Mouse (Mus musculus) kidney, postnatal 25 days (tissue): ENCODE measurements at regions not wholly inside any gene's neighbourhood (a gene's known extent, or its start where the extent isn't known, plus 50 kb on each side); places are given as distances from the start of the nearest gene placed in this dataset.

Experiments
- DNase-seq, 2 experiments: peaks; one replicate each; pipeline ENCODE4 v3.0.0; 2021; ENCODE audit warnings: mixed read lengths in 2 of 2

- DNase-seq: no peak
Measured at GRCm38 (mm10) chr4:89082838-89083237, 54.1 kb upstream of the Mtap start.

GRCm38 (mm10) chr4:89078485-89078884, 58.4 kb upstream of the Mtap start:
- no peak for DNase-seq

- no peak for DNase-seq
Measured at GRCm38 (mm10) chr4:89074705-89075104, 62.2 kb upstream of the Mtap start.

GRCm38 (mm10) chr4:89070430-89070829, 66.5 kb upstream of the Mtap start:
- no peak for DNase-seq

DNA sequence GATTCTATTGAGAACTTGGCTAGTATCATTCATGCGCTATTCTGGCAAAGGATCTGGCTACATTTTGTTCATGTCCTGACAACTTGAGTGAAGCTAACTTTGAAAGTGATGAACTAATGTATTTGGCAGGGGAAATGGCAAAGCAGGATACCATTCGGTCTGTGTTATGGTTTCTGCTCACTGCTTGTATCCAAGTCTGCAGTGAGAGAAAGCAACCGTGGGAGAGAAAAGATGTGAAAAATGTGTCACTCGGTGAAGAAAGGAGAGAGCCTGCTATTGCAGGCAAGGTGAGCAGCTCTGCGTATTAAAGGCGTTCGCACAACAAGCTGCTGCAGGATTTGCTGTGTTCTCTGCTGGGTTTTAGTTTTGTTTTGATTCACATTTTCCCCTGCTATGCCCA, 72.5 kb upstream of the Mtap start:
- no peak for DNase-seq

- DNase-seq: no peak
Measured at GRCm38 (mm10) chr4:89062384-89062783, 74.5 kb upstream of the Mtap start.

DNA sequence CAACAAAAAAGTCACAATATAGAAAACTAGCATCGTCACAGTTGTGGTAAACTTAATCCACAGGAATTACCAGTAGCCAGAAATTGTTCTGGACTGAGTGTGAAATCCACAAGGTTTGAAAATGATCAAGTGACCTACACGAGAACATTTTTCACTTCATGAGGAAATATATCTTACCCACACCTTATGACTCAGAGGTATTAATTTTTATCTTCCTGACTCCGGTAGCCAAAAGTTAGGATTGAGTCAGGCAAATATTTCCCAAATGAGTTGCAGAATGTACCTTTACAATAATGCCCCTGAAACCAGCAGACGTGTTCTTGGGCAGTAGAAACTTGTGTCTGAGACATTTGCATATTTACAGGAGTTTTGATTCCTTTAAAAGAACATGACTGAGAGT, 75.3 kb upstream of the Mtap start:
- DNase-seq: no peak

DNA sequence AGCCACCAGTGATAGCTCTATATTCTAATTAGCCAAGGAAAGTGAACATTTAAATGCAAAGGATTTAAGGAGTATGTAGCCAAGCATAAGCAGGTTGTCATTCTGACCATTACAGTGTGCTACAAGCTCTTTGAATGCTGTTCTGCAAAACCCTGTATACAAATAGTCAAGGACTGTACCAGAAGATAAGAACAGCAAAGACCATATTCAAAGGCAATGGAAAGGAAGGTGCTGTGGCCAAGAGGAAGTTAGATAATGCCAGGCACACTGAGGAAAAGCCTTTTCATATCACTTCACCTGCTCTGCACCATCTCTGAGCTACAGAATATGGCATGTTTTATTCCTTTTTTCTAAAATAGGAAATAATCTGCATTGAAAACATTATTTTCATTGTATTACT, 79.3 kb upstream of the Mtap start:
- DNase-seq: no peak

- no peak for DNase-seq
Measured at GRCm38 (mm10) chr4:89057135-89057534, 79.8 kb upstream of the Mtap start.

DNA sequence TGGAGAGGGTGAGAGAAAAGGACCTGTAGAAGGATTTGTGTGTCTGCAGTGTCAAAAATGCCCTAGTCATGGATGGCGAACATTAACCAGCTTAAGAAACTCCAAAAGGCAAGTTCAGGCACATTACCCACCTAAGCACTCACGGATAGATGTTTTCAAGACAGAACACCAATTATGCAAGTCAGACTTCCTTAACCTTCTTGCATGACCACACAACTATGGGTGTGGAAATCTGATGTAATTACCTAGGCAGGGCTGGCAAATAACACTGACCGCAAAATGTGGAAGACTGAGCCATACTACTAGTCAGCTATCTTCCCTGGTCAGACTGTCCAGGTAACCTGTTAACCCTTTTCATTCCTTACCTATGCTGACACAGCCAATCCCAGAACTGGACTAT, 81.0 kb upstream of the Mtap start:
- DNase-seq: no peak

- no peak for DNase-seq
Measured at GRCm38 (mm10) chr4:89053606-89054005, 83.3 kb upstream of the Mtap start.

DNA sequence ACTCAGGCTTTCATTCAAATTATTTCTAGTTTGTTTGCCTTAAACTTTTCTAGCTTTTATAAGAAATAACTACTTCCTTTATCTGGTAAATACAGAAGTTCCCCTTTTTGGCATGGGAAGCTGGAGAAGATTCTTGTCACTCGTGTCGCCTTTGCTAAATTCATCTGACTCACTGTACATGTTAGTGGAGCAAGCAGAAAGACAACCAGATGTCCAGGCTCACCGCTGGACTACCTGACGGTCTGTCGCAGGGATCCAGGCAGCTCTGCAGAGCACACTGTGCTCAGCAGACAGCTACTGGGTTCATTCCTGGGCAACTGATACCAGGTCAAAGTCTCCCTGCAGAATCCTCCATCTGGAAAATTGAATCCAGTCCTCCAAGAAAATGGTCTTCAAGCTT, 85.0 kb upstream of the Mtap start:
- DNase-seq: no peak

GRCm38 (mm10) chr4:89050551-89051199, 86.2 kb upstream of the Mtap start:
- DNase-seq: no peak

DNA sequence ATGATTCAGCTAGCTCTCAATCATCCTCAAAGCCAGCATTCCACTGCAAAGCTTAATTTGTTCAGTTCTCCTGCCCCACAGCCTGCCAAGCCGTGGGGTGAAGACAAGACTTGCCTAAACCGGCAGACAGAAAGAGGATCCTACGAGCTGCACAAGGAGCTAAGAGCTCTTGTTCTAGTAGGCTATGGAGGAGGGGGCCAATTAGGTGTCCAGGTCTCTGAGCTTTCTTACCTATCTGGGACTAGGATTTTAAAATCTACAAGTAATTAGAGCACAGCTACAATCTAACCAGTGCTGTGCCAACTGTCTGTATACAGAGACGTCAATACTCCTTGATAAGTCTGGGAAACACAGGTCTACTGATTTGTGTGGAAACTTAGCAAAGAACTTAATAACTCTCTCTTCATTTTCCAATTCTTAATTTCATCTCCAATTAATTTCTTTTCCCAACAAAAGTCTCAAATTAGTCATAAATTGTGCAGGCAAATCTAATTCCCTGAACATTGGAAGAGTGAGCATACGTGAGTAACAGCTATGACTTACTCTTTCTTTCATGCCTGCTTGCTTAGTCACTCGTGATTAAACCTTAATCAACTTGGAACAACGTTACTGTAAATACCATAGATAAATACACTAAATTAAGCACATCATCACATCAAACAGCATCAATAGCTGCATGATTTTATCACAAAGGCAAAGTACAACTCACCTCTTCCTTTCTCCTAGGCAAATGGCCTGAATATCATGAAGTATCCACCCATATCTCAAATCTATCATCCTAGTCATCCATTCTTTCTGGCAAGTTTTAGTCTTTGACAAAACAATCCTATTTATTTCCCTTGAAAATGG, 87.1 kb upstream of the Mtap start:
- no peak for DNase-seq

GRCm38 (mm10) chr4:89044516-89044915, 92.4 kb upstream of the Mtap start:
- no peak for DNase-seq

GRCm38 (mm10) chr4:89043982-89044381, 92.9 kb upstream of the Mtap start:
- DNase-seq: no peak

- DNase-seq: no peak
Measured at GRCm38 (mm10) chr4:89040856-89041255, 96.1 kb upstream of the Mtap start.

DNA sequence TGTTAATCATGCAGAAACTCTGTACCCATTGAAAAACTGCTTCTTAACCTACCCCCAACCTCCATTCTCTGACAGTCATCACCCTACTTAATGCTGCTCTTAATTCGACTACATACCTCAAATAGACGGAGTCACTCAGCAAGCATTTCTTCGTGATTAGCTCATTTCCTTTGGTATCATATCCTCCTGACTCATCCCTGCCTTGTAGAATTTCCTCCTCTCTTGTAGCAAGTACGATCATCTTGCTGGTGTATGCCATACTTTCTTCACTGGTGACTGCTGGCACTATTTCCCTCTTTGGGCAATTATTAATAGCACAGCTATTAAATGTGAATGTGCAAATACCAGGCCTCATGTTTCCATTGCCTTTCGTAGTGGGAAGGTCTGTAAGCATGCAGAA, 98.0 kb upstream of the Mtap start:
- DNase-seq: no peak

DNA sequence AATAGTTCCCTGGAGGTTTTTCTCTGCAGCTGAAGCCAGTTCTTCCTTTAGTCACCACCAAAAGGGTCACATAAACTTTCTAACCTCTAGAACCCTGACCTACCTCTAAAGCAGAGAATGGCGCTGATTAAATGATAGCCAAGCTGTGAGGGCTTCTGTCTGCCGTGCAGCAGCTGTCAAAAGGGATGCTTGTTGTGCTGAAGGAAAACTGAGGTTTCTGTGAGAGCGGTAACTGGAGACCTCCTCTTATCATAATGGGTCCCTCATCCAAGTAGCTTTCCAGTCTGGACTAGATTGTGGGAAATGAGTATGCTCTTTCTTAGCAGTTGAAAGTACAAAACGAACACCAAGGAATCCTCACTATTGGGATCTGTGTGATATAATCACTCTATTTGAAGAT, 98.8 kb upstream of the Mtap start:
- DNase-seq: no peak

- no peak for DNase-seq
Measured at GRCm38 (mm10) chr4:89034822-89035221, 102.1 kb upstream of the Mtap start.

DNA sequence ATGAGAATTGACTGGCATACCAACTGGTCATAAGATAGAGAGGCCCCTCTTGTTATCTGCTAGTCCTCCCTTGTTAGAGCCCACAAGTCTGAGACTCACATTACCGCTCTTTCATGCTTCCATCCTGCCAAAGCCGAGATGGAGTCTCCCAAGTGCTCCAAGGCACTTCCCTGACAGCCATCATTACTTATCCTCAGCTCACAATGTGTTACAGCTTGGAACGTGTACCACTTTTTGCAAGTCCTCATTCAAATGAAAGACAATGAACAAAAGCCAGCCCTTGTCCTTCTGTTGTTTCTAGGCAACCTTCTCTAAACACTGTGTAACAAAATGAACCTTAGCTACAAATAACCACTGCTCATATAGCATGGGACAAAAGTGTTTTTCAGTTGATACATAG, 102.6 kb upstream of the Mtap start:
- no peak for DNase-seq

DNA sequence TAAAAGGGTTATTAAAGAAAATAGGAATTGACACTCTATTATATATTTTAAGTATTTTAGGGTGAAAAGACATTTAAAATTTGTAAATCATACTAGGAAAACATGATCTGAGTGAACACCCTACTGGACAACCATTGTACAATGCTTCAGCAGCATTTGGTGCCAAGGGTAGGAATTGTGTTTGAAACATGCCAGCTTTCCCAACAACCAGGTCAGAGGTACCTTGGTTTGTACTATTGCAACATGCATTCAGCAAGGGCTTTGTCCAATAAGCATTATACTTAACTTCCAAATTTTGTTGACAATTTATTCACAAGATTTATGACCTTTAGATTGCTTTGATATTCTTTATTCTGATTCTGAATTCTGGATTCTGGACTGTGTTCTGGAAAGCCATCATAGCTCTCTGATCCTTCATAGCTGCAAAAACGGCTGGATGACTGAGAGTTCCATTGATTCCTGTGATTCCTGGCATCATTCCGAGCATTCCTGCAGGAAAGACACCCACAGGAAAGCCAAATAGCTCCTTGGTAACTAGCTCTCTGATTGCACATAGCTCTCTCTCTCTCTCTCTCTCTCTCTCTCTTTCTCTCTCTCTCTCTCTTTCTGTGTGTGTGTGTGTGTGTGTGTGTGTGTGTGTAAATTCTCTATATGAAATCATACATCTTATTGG, 124.1 kb upstream of the Mtap start:
- no peak for DNase-seq

DNA sequence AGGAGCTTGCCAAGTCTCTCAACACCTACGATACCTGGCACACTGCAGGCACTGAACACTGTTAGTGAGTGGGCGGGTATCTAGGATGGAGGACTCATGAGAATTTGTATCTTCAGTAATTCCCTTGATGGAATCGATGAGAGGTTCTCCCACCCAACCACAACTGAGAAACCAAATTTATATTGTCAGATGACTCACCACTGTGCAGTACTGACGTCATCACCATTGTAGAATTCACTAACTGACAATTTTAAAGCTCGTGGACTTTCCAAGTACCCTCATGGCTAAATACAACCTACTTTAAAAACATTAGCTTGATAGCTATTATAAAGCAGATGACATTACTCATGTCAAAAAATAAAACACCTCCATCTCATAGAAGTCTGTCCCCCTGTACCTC, 128.4 kb upstream of the Mtap start:
- DNase-seq: no peak

DNA sequence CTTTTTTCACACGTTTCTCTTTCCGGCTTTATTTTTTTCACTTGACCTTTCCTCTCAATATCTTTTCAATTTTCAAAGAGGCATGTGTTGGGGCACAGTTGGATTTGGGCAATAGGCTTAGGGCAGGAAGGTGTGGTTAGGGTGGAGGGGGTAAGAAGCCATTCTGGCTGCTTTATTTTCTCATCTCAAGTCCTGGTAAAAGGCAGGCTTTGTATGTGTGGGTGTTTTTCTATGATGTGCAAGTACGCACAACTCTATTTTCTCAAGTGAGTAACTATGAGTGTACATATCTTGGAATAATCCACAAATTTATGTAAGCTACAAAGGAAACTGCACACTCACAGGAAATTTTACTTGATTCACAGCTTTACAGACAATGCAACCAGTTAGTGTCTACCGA, 121.5 kb upstream of the Ifne start:
- no peak for DNase-seq
